Mouse (Mus musculus) intestine, embryonic 15.5 days (tissue): ENCODE measurements around the gene Adat3. TPM values are rescaled to one million over a fixed set of nuclear protein-coding genes. Genes with fewer than 3 reads are reported as not detected.
A peak's percentile ranks its signal among the peaks of the same experiment; 100 is the strongest.

Experiments
- ATAC-seq: fragments of 200-750 bp; cut with Nextera tagmentation; 2 replicates; pipeline ENCODE4 v1.8.0; 2017; ENCODE audit warnings: moderate TSS enrichment, moderate library complexity
- H3K27ac ChIP-seq: fragments of 300-500 bp; sonication (generic); 2 replicates; pipeline ENCODE4 v1.5.1; 2015; ENCODE audit warnings: mild to moderate bottlenecking, inconsistent platforms
- H3K27me3 ChIP-seq: fragments of 300-500 bp; sonication (generic); replicated peaks from 2 replicates; pipeline ENCODE4 v1.6.1; 2015; ENCODE audit warnings: inconsistent platforms
- H3K36me3 ChIP-seq: fragments of 300-500 bp; sonication (generic); 2 replicates; pipeline ENCODE4 v1.6.1; 2015; ENCODE audit warnings: inconsistent platforms
- H3K4me1 ChIP-seq: fragments of 300-500 bp; sonication (generic); replicated peaks from 2 replicates; pipeline ENCODE4 v1.6.1; 2015; ENCODE audit warnings: inconsistent platforms
- H3K4me2 ChIP-seq: fragments of 300-500 bp; sonication (generic); replicated peaks from 2 replicates; pipeline ENCODE4 v1.6.1; 2015; ENCODE audit warnings: mild to moderate bottlenecking, inconsistent platforms
- H3K4me3 ChIP-seq: fragments of 300-500 bp; sonication (generic); replicated peaks from 2 replicates; pipeline ENCODE4 v1.5.1; 2015; ENCODE audit warnings: inconsistent platforms
- H3K9ac ChIP-seq: fragments of 300-500 bp; sonication (generic); 2 replicates; pipeline ENCODE4 v1.6.1; 2015; ENCODE audit warnings: inconsistent platforms
- H3K9me3 ChIP-seq: fragments of 300-500 bp; sonication (generic); 2 replicates; pipeline ENCODE4 v1.6.1; 2016; ENCODE audit warnings: inconsistent platforms
- WGBS: fragments of 180-500 bp; shearing (Covaris S2); methylation state at CpG from one replicate; pipeline ENCODE4 v1.1.7; 2015; 5-methylcytosine and 5-hydroxymethylcytosine counted together
- polyA plus RNA-seq: library from polyadenylated mRNA; unstranded; fragments of >200 nt; fragmentation: Nextera tagmentation; extraction: Ambion mirVana; gene quantifications from 2 replicates; pipeline ENCODE4 v1.2.1, GENCODE M21; 2015

The Adat3 gene
- polyA plus RNA-seq, 1 experiment from 2014 or later = 6.6 TPM

DNA sequence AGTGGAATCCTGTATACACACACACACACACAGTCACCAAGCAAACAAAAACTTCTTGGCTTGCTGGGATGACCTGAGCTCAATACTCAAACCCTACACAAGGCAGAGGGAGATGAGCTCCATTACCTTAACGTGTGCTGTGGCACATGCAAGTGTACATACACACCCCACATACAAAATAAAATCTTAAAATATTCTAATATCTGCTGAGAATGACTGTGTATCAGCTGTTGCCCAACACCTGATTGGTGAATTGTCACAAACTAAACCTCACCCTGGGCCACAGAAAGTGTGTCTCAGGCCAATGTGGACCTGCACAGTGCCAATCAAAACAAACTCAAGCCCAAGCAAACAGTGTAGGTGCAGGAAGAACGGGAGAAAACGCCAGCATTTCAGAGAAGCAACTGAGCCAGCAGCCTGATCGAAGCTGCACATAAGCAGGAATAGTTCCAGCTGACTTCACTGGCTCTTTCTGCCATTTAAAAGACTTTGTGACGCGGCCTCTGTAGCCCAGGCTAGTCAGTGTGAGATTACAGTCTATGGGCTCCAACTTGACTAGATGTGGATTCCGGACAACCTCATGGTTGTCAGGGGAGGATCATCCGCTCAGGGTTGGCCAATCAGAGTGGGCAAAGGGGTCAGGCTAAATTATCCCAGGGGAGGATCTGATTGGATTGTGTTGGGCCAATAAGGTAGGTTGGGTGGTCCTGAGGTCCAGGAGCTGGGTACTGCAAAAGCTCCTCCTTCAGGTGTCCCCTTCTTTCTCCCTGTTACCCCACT is 17.0 kb downstream of the Adat3 start:
- Histone ChIP-seq H3K9me3 (no peaks in the 10 kb centered on the region), H3K9ac (no peak overlapping the region), H3K36me3 (peaks cover 14% of the 10 kb centered on the region), H3K27ac (no peak overlapping the region), H3K4me2 (no peak overlapping the region), H3K27me3 (no peaks in the 10 kb centered on the region), H3K4me1 (peaks cover 18% of the 10 kb centered on the region), H3K4me3 (no peak overlapping the region)
- ATAC-seq = no peak
- 37% methylated on average over 8 of the region's 8 CpGs for WGBS

DNA sequence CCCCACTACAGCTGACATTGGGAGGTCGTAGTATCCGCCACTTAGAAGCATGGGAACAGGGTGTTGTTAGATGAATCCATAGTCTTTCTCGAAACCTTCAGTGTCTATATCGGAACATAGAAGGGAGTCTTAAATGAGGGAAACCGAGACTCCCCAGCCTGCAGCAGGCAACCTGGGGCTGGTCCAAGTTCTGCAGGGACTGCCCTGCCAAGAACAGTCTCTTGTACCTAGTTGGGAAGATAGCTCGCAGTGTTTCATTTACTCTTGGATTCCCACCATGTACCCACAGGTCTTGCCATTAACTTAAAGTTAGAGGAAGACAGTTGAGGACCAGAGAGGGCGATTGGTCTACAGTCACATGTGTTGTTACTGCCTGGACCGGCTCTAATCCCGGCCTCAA is 17.7 kb downstream of the Adat3 start:
- Histone ChIP-seq H3K27ac (no peak overlapping the region), H3K9me3 (no peaks in the 10 kb centered on the region), H3K4me3 (no peak overlapping the region), H3K27me3 (no peaks in the 10 kb centered on the region), H3K9ac (no peak overlapping the region), H3K4me1 (peaks cover 24% of the 10 kb centered on the region), H3K4me2 (no peak overlapping the region), H3K36me3 (peaks cover 7% of the 10 kb centered on the region; the same call in 1 of the 2 replicates)
- ATAC-seq = no peak
- WGBS = 85% methylated on average over 9 of the region's 9 CpGs

DNA sequence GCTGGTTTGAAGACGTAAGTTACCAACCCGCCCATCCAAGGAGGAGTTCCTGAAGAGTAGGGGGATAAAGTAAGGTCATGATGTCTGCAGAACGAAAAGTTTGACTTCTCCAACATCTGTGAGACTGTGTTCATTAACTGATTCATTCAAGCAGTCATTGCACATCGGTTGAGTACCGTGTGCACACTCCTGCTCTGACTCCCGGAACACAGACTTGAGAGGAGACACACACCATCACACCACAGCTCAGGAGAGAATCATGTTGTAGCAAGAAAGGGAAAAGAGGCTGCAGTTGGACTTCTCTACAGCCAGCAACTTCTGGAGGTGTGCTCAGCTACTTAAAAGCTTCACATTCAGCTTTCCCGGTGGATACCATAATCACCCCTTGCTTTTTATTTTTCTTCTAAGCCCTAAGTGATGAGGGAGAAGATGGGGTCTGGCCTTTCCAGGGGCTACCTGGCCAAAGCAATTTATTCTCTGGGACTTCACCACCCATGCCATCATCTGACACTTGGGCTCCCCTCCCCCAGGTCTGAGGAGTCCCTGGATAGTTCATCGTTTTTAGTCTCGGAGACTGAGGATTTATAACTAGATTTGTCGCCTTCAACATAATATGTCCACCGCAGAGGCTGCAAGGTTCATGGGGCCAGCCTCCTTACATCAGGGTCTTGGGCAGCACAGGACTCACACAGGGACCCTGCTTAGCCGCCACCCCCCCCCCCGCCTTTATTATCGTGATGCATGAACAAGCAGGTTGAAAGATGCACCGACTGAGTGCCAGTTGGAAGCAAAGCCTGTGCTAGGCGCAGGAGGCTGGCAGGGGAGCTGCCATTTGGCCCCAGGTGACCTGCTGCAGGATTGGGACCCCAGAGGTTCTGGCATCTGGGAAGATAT is 18.4 kb downstream of the Adat3 start:
- no peaks in the 10 kb centered on the region for H3K36me3 ChIP-seq
- ATAC-seq = no peak
- WGBS = 49% methylated on average over 16 of the region's 16 CpGs
- H3K9ac ChIP-seq = peak overlapping the region; percentile 51
- H3K4me3 ChIP-seq = peak overlapping the region; percentile 88
- H3K4me1 ChIP-seq = peaks cover 29% of the 10 kb centered on the region
- H3K9me3 ChIP-seq = no peaks in the 10 kb centered on the region
- H3K27ac ChIP-seq = peak overlapping the region; percentile 96
- H3K4me2 ChIP-seq = peak overlapping the region; percentile 77
- H3K27me3 ChIP-seq = no peaks in the 10 kb centered on the region

GRCm38 (mm10) chr10:80621690-80621939 is 18.9 kb downstream of the Adat3 start:
- Histone ChIP-seq H3K9ac (peak overlapping the region; percentile 51), H3K36me3 (no peaks in the 10 kb centered on the region), H3K4me3 (peak overlapping the region; percentile 88), H3K4me1 (peaks cover 35% of the 10 kb centered on the region), H3K4me2 (peak overlapping the region; percentile 77), H3K9me3 (no peaks in the 10 kb centered on the region), H3K27ac (peak overlapping the region; percentile 96), H3K27me3 (no peaks in the 10 kb centered on the region)
- WGBS = 1% methylated on average over 9 of the region's 9 CpGs
- ATAC-seq = no peak

- WGBS = under 1% methylated on average over 64 of the region's 64 CpGs
- peak overlapping the region; percentile 77 for H3K4me2 ChIP-seq
- H3K27me3 ChIP-seq = no peaks in the 10 kb centered on the region
- no peaks in the 10 kb centered on the region for H3K9me3 ChIP-seq
- peak overlapping the region; percentile 96 for H3K27ac ChIP-seq
- peak; percentile 97 for ATAC-seq
- peaks cover 36% of the 10 kb centered on the region for H3K4me1 ChIP-seq
- H3K9ac ChIP-seq = peak overlapping the region; percentile 82
- H3K4me3 ChIP-seq = peak overlapping the region; percentile 88
- no peaks in the 10 kb centered on the region for H3K36me3 ChIP-seq
These were observed 19.4 kb downstream of the Adat3 start for GRCm38 (mm10) chr10:80621940-80622660.

GRCm38 (mm10) chr10:80622661-80623456 is 20.2 kb downstream of the Adat3 start, which contains the start of gene Csnk1g2:
TSS of gene Csnk1g2 (plus strand) at chr10:80622838.
- Histone ChIP-seq H3K27me3 (no peaks in the 10 kb centered on the region), H3K4me3 (peak within 1 kb of the TSS; percentile 88), H3K36me3 (no peaks in the 10 kb centered on the region), H3K9me3 (no peaks in the 10 kb centered on the region), H3K9ac (peak within 1 kb of the TSS; percentile 82), H3K4me2 (peak within 1 kb of the TSS; percentile 90), H3K4me1 (peaks cover 43% of the 10 kb centered on the region), H3K27ac (peak within 1 kb of the TSS; percentile 96)
- ATAC-seq = peak; percentile 84
- WGBS = under 1% methylated on average over 70 of the region's 85 CpGs

- no peak for ATAC-seq
- Histone ChIP-seq H3K36me3 (no peaks in the 10 kb centered on the region), H3K4me2 (peak overlapping the region; percentile 90), H3K27ac (peak overlapping the region; percentile 89), H3K9ac (peak overlapping the region; percentile 82), H3K9me3 (no peaks in the 10 kb centered on the region), H3K27me3 (no peaks in the 10 kb centered on the region), H3K4me1 (peaks cover 49% of the 10 kb centered on the region), H3K4me3 (peak overlapping the region; percentile 88)
- WGBS = 9% methylated on average over 15 of the region's 15 CpGs
These were observed 20.9 kb downstream of the Adat3 start for GRCm38 (mm10) chr10:80623457-80624191.

GRCm38 (mm10) chr10:80625764-80626163 is 23.1 kb downstream of the Adat3 start:
- 0 out of 2 replicates have a peak overlapping the region, but pooled peaks have one; percentile 34 for H3K27ac ChIP-seq
- peak overlapping the region; percentile 28; the same call in 1 of the 2 replicates for H3K9ac ChIP-seq
- H3K4me2 ChIP-seq = no peak overlapping the region
- H3K9me3 ChIP-seq = no peaks in the 10 kb centered on the region
- 82% methylated on average over 4 of the region's 4 CpGs for WGBS
- no peak overlapping the region for H3K4me3 ChIP-seq
- no peaks in the 10 kb centered on the region for H3K27me3 ChIP-seq
- H3K4me1 ChIP-seq = peaks cover 55% of the 10 kb centered on the region
- H3K36me3 ChIP-seq = peaks cover 3% of the 10 kb centered on the region; the same call in 1 of the 2 replicates
- ATAC-seq = no peak

- 21% methylated on average over 2 of the region's 2 CpGs for WGBS
- peak overlapping the region; percentile 15; the same call in 1 of the 2 replicates for H3K27ac ChIP-seq
- peak overlapping the region; percentile 18 for H3K4me2 ChIP-seq
- no peak overlapping the region for H3K9ac ChIP-seq
- peaks cover 50% of the 10 kb centered on the region for H3K4me1 ChIP-seq
- H3K27me3 ChIP-seq = no peaks in the 10 kb centered on the region
- ATAC-seq = peak; percentile 57
- peaks cover 3% of the 10 kb centered on the region; the same call in 1 of the 2 replicates for H3K36me3 ChIP-seq
- H3K4me3 ChIP-seq = no peak overlapping the region
- no peaks in the 10 kb centered on the region for H3K9me3 ChIP-seq
These were observed 25.0 kb downstream of the Adat3 start for GRCm38 (mm10) chr10:80627685-80628084.

DNA sequence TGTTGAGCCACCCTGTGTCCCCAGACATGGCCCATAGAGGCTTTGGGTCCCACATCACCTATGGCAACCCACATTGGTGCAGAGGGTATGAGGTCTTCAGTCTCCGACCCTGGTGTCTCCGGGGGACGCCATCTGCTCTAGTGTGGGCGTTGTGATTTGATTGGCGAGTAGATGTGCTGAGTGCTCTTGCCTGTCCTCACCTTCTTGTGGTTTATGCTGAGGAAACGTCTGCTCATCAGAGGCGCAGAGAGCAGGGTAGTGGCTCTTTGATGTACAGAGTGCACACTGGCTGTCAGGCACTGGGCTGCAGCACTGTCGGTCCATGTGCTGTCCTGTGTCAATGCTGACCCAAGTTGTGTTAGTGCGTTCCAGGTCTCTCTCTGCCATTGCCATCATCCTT is 26.2 kb downstream of the Adat3 start:
- H3K4me2 ChIP-seq = no peak overlapping the region
- peaks cover 44% of the 10 kb centered on the region for H3K4me1 ChIP-seq

GRCm38 (mm10) chr10:80635345-80635744 is 32.7 kb downstream of the Adat3 start:
- WGBS = 65% methylated on average over 6 of the region's 6 CpGs
- Histone ChIP-seq H3K4me1 (no peaks in the 10 kb centered on the region), H3K9me3 (no peaks in the 10 kb centered on the region), H3K36me3 (peaks cover 56% of the 10 kb centered on the region), H3K27ac (no peak overlapping the region), H3K4me3 (no peak overlapping the region), H3K9ac (no peak overlapping the region), H3K4me2 (no peak overlapping the region), H3K27me3 (no peaks in the 10 kb centered on the region)
- ATAC-seq = peak; percentile 15; the same call in 1 of the 2 replicates

More for the DNA sequence above, 26.2 kb downstream of the Adat3 start:
- no peak overlapping the region for H3K4me3 ChIP-seq
- H3K27ac ChIP-seq = no peak overlapping the region
- H3K9ac ChIP-seq = no peak overlapping the region
- H3K9me3 ChIP-seq = no peaks in the 10 kb centered on the region
- ATAC-seq = no peak
- 86% methylated on average over 9 of the region's 9 CpGs for WGBS
- no peaks in the 10 kb centered on the region for H3K27me3 ChIP-seq
- H3K36me3 ChIP-seq = peaks cover 4% of the 10 kb centered on the region; the same call in 1 of the 2 replicates
